In the genomic region with DNA sequence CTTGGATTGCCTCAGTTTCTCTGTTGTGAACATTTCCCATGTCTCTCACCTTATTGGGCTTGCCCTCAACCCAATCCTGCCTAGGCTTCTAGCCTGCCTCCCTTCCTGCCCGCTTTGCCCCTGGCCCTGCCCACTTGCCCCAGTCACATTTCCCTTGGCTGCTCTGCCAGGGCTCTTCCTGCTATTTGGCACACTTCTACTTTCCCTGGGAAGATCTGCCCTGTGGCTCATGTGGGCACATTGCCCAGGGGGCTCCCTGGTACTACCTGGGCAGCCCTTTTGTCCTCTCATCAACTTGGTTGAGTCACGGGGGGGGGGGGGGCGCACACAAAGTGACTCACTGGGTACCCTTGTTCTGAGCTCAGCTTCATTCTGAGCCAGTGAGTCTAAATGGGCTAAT, we compare ENCODE assay signal across 19 mouse cellular contexts. TPM values are rescaled to one million over a fixed set of nuclear protein-coding genes. Genes with fewer than 3 reads are reported as not detected.
DNase-seq lines count a peak whose midpoint lies in the region; ATAC-seq and TF ChIP-seq lines count a peak whose summit lies in the region.
"Had no signal": no experiment of that assay in that cellular context is flagged by ENCODE, and none has a peak within 500 bp of the region (broad histone marks: within the 10 kb centered on the region; RNA-seq: fewer than 3 reads in every experiment).

No protein-coding gene starts in this region.

- no peaks in the 10 kb centered on the region for H3K36me3 ChIP-seq in heart, adult 2 months (ENCODE audit: control insufficient read depth, insufficient read depth, low read length)
- 0 out of 2 replicates have a peak, but pooled peaks cover 3% of the 10 kb centered on the region for H3K36me3 ChIP-seq in heart, postnatal 0 days (replicated peaks; ENCODE audit: control insufficient read depth, insufficient read depth, low read length)
- H3K36me3 ChIP-seq in liver, embryonic 12.5 days = no peaks in the 10 kb centered on the region
- H3K36me3 ChIP-seq: midbrain, embryonic 12.5 days had no signal

- peak overlapping the region; percentile 89 for H3K27ac ChIP-seq in heart, adult 2 months
- H3K27ac ChIP-seq in heart, postnatal 0 days (ENCODE audit: low read depth) = peak overlapping the region; percentile 96
- no peak overlapping the region for H3K27ac ChIP-seq in layer of hippocampus, adult 2 months
- H3K27ac ChIP-seq in liver, embryonic 12.5 days = no peak overlapping the region
- H3K27ac ChIP-seq: kidney, postnatal 0 days; liver, embryonic 14.5 days; midbrain, embryonic 12.5 days had no signal

- peak overlapping the region; percentile 23; the same call in 1 of the 2 replicates for H3K9ac ChIP-seq in heart, adult 2 months (ENCODE audit: low read depth, low read length)
- no peak overlapping the region for H3K9ac ChIP-seq in heart, postnatal 0 days (replicated peaks; ENCODE audit: low read depth, low read length)
- no peak overlapping the region for H3K9ac ChIP-seq in liver, embryonic 12.5 days
- H3K9ac ChIP-seq: liver, embryonic 14.5 days had no signal

- TF ChIP-seq EP300 in heart, adult 2 months (IDR thresholded peaks at IDR 0.05; ENCODE audit: insufficient read depth, low read depth, low read length) = no peak
- no peak for TF ChIP-seq EP300 in heart, postnatal 0 days (IDR thresholded peaks at IDR 0.05; ENCODE audit: low read depth)

- peak; percentile 75 for DNase-seq in 3T3-L1 (ENCODE audit: low read depth, low spot score)
- peak; percentile 95 for DNase-seq in Muller cell, postnatal 12 days (ENCODE audit: inconsistent ontology term)
- peak; percentile 51 to 60 for DNase-seq in heart, adult 2 months
- peak; percentile 51 for DNase-seq in heart, postnatal 0 days (ENCODE audit: low spot score)
- DNase-seq in layer of hippocampus, adult 2 months (ENCODE audit: low spot score in 2 of 2) = no peak
- DNase-seq in spleen, postnatal 10 days (ENCODE audit: low spot score in 2 of 2) = no peak
- DNase-seq: cerebellum, adult 9-10 months; lung, postnatal 36 days; thymus, adult 18-20 months had no signal

- H3K4me3 ChIP-seq in heart, adult 2 months = no peak overlapping the region; the same call in 1 of the 2 replicates
- no peak overlapping the region for H3K4me3 ChIP-seq in heart, postnatal 0 days (ENCODE audit: low read depth, low read length)
- H3K4me3 ChIP-seq in layer of hippocampus, adult 2 months = no peak overlapping the region
- H3K4me3 ChIP-seq in liver, embryonic 12.5 days = no peak overlapping the region

- no peak for TF ChIP-seq CTCF in heart, adult 2 months (IDR thresholded peaks at IDR 0.05)
- TF ChIP-seq CTCF in heart, postnatal 0 days (IDR thresholded peaks at IDR 0.05; ENCODE audit: low read depth) = no peak
- TF ChIP-seq CTCF in layer of hippocampus, adult 2 months (conservative IDR thresholded peaks at IDR 0.05) = no peak

- H3K27me3 ChIP-seq in heart, adult 2 months (ENCODE audit: control insufficient read depth, insufficient read depth, low read length) = no peaks in the 10 kb centered on the region
- H3K27me3 ChIP-seq in heart, postnatal 0 days (ENCODE audit: control insufficient read depth, insufficient read depth, low read length) = no peaks in the 10 kb centered on the region
- H3K27me3 ChIP-seq in liver, embryonic 12.5 days (replicated peaks) = peaks cover 74% of the 10 kb centered on the region

- no peak for ATAC-seq in heart, postnatal 0 days (ENCODE audit: insufficient read depth, low read depth)
- no peak for ATAC-seq in liver, embryonic 12.5 days
- ATAC-seq: inflammation-experienced regulatory T-cells, adult 6 months had no signal

- intact Hi-C loops in heart, adult 2 months (cut with DNase I) = loop anchor here (5.0 kb wide), 1 partner anchor 70 kb away; no protein-coding TSS in a partner anchor

- H3K4me2 ChIP-seq in heart, postnatal 0 days (ENCODE audit: low read depth, low read length) = no peak overlapping the region
- H3K4me2 ChIP-seq in liver, embryonic 12.5 days = no peak overlapping the region

- H3K9me3 ChIP-seq in heart, postnatal 0 days (replicated peaks; ENCODE audit: control insufficient read depth, low read length) = no peaks in the 10 kb centered on the region
- H3K9me3 ChIP-seq in liver, embryonic 12.5 days (replicated peaks) = no peaks in the 10 kb centered on the region
- H3K9me3 ChIP-seq: midbrain, embryonic 12.5 days had no signal

- H3K79me2 ChIP-seq in heart, adult 2 months (replicated peaks; ENCODE audit: control insufficient read depth, insufficient read depth, low read length) = no peaks in the 10 kb centered on the region

- WGBS in heart, adult 2 months = 50% methylated on average over 3 of the region's 3 CpGs
- 24% methylated on average over 3 of the region's 3 CpGs for whole genome bisulfite sequencing in heart, postnatal 0 days
- 36% methylated on average over 3 of the region's 3 CpGs for WGBS in liver, embryonic 12.5 days (ENCODE audit: insufficient replicate concordance)

- no peak for TF ChIP-seq POLR2A in heart, adult 2 months (IDR thresholded peaks at IDR 0.05; ENCODE audit: insufficient read depth, low read depth, low read length)

- no peaks in the 10 kb centered on the region; the same call in 1 of the 2 replicates for H3K4me1 ChIP-seq in heart, adult 2 months (ENCODE audit: control insufficient read depth, insufficient read depth, low read length)
- peaks cover 32% of the 10 kb centered on the region for H3K4me1 ChIP-seq in heart, postnatal 0 days (ENCODE audit: control insufficient read depth, insufficient read depth)
- peaks cover 21% of the 10 kb centered on the region for H3K4me1 ChIP-seq in liver, embryonic 12.5 days

RNA-seq across cellular contexts. Expression of gene Flnc, which starts 0.9 kb away (rescaled TPM):
- 100 to 1,000 TPM; 192 to 222 TPM for total RNA-seq in heart, adult 2 months (2021)
- 56.0 and 69.0 TPM in 2 replicates for polyA plus RNA-seq in heart, adult 2 months (2012; rRNA removed)
- 241 and 301 TPM in 2 replicates for total RNA-seq in heart, postnatal 0 days (2014; rRNA removed; ENCODE audit: low replicate concordance)
- polyA plus RNA-seq in heart, postnatal 0 days (2015; fragmentation: Nextera tagmentation; extraction: Ambion mirVana) = 18.5 and 24.3 TPM in 2 replicates
- total RNA-seq in layer of hippocampus, adult 2 months (2021) = 1 to 10 TPM; 1.2 to 1.4 TPM
- polyA plus RNA-seq in liver, embryonic 12.5 days (2016; fragmentation: Nextera tagmentation; extraction: Ambion mirVana) = 2.2 and 2.8 TPM in 2 replicates
- polyA plus RNA-seq: inflammation-experienced regulatory T-cells, adult 6 months had no signal

RNA-seq across cellular contexts. Expression of gene Atp6v1f, which starts 35.4 kb away (rescaled TPM):
- 100 to 1,000 TPM; 109 to 125 TPM for total RNA-seq in heart, adult 2 months (2021)
- polyA plus RNA-seq in heart, adult 2 months (2012; rRNA removed) = 186 and 208 TPM in 2 replicates
- 162 and 247 TPM in 2 replicates for total RNA-seq in heart, postnatal 0 days (2014; rRNA removed; ENCODE audit: low replicate concordance)
- polyA plus RNA-seq in heart, postnatal 0 days (2015; fragmentation: Nextera tagmentation; extraction: Ambion mirVana) = 228 and 238 TPM in 2 replicates
- 100 to 1,000 TPM; 245 to 247 TPM for total RNA-seq in layer of hippocampus, adult 2 months (2021)
- polyA plus RNA-seq in liver, embryonic 12.5 days (2016; fragmentation: Nextera tagmentation; extraction: Ambion mirVana) = 149 and 161 TPM in 2 replicates

RNA-seq across cellular contexts. Expression of gene Ccdc136, which starts 36.0 kb away (rescaled TPM):
- total RNA-seq in heart, adult 2 months (2021) = 1 to 10 TPM; 1.7 to 2.4 TPM
- 2.1 and 3.0 TPM in 2 replicates for polyA plus RNA-seq in heart, adult 2 months (2012; rRNA removed)
- total RNA-seq in heart, postnatal 0 days (2014; rRNA removed; ENCODE audit: low replicate concordance) = 14.9 and 15.7 TPM in 2 replicates
- 10.6 and 14.3 TPM in 2 replicates for polyA plus RNA-seq in heart, postnatal 0 days (2015; fragmentation: Nextera tagmentation; extraction: Ambion mirVana)
- total RNA-seq in layer of hippocampus, adult 2 months (2021) = 10 to 100 TPM; 66.9 to 74.2 TPM
- 0.94 and 1.8 TPM in 2 replicates for polyA plus RNA-seq in liver, embryonic 12.5 days (2016; fragmentation: Nextera tagmentation; extraction: Ambion mirVana)

RNA-seq across cellular contexts. Expression of gene Atp6v1fnb, which starts 39.1 kb away (rescaled TPM):
- not detected for total RNA-seq in heart, adult 2 months (2021)
- not detected in 2 replicates for polyA plus RNA-seq in heart, adult 2 months (2012; rRNA removed)
- total RNA-seq in heart, postnatal 0 days (2014; rRNA removed; ENCODE audit: low replicate concordance) = not detected in 2 replicates
- not detected in 2 replicates for polyA plus RNA-seq in heart, postnatal 0 days (2015; fragmentation: Nextera tagmentation; extraction: Ambion mirVana)
- under 1 TPM in 1 of 2 experiments, not detected in 1; 0.59 TPM for total RNA-seq in layer of hippocampus, adult 2 months (2021)
- polyA plus RNA-seq in liver, embryonic 12.5 days (2016; fragmentation: Nextera tagmentation; extraction: Ambion mirVana) = not detected in 2 replicates
- total RNA-seq: layer of hippocampus, postnatal 10 days had no signal
- polyA plus RNA-seq: adrenal gland, adult 2 months; embryonic facial prominence, embryonic 14.5 days; forebrain, embryonic 16.5 days; gonadal fat pad, adult 2 months; inflammation-experienced regulatory T-cells, adult 6 months; kidney, postnatal 0 days; liver, embryonic 14.5 days; midbrain, embryonic 12.5 days had no signal

RNA-seq across cellular contexts. Expression of gene Opn1sw, which starts 43.9 kb away (rescaled TPM):
- not detected for total RNA-seq in heart, adult 2 months (2021)
- polyA plus RNA-seq in heart, adult 2 months (2012; rRNA removed) = 0.67 TPM in 1 of 2 replicates, not detected in the other
- 15.1 TPM in 1 of 2 replicates, not detected in the other for total RNA-seq in heart, postnatal 0 days (2014; rRNA removed; ENCODE audit: low replicate concordance)
- polyA plus RNA-seq in heart, postnatal 0 days (2015; fragmentation: Nextera tagmentation; extraction: Ambion mirVana) = 0.12 and 0.40 TPM in 2 replicates
- not detected for total RNA-seq in layer of hippocampus, adult 2 months (2021)
- 0.08 TPM in 1 of 2 replicates, not detected in the other for polyA plus RNA-seq in liver, embryonic 12.5 days (2016; fragmentation: Nextera tagmentation; extraction: Ambion mirVana)
- total RNA-seq: adrenal gland, adult 2 months had no signal
- polyA plus RNA-seq: adrenal gland, adult 2 months had no signal

Comparison
In these comparisons a context has a peak if more than half of its experiments do, and no peak if none do; other contexts are left out.
1. DNase-seq: peak in 3T3-L1 (single experiment), Muller cell, postnatal 12 days (single experiment), heart, adult 2 months (2 of 2) and heart, postnatal 0 days (single experiment); none in layer of hippocampus, adult 2 months (0 of 2) and spleen, postnatal 10 days (0 of 2).
2. H3K27ac ChIP-seq: peak in heart, adult 2 months (single experiment) and heart, postnatal 0 days (single experiment); none in layer of hippocampus, adult 2 months (single experiment) and liver, embryonic 12.5 days (single experiment).
3. RNA of gene Flnc, which starts 0.9 kb away (total RNA-seq): 241 to 301 TPM in heart, postnatal 0 days and 192 to 222 TPM in heart, adult 2 months; 1.2 to 1.4 TPM in layer of hippocampus, adult 2 months; every median in the first group is over 10 times any median in the second.